Mouse (Mus musculus) heart, adult 2 months (tissue): ENCODE measurements around the gene Kif1c.
"Not testable (repeated sequence)": the region's sequence is repeated elsewhere in the genome, so short reads cannot be mapped to it uniquely, and the experiment has no call there.

Experiments
- CTCF ChIP-seq: fragments of 200-600 bp; IDR thresholded peaks from 2 replicates; pipeline ENCODE4 v1.8.1; 2022; ENCODE audit warnings: antibody characterized with exemption, mild to moderate bottlenecking, moderate library complexity
- EP300 ChIP-seq: fragments of 200-500 bp; IDR thresholded peaks from 2 replicates; pipeline ENCODE4 v1.6.1; 2011; ENCODE audit warnings: low read depth, low read length, control low read depth; ENCODE audit not compliant: insufficient read depth

- TF ChIP-seq EP300 = not testable (repeated sequence)
- peak; percentile 75 for TF ChIP-seq CTCF
These were observed 77.7 kb downstream of the Kif1c start for GRCm38 (mm10) chr11:70778058-70778457.
